Comparison of ENCODE assay signal across 8 mouse cellular contexts in genomic region chr11:106194155-106194541, GRCm38 (mm10). TPM values are rescaled to one million over a fixed set of nuclear protein-coding genes. Genes with fewer than 3 reads are reported as not detected.
A peak's percentile ranks its signal among the peaks of the same experiment; 100 is the strongest.
DNase-seq lines count a peak whose midpoint lies in the region; ATAC-seq and TF ChIP-seq lines count a peak whose summit lies in the region.

No protein-coding gene starts in this region.

- DNase-seq in spleen, adult 2 months (ENCODE audit: low read depth in 1 of 2, low spot score in 2 of 2), result no peak
- DNase-seq in spleen, adult 18-20 months, result no peak
- no peak for DNase-seq in cerebellum, postnatal 14 days
- DNase-seq in natural killer cell, adult 2 months (ENCODE audit: low spot score in 2 of 2), result no peak
- no peak for DNase-seq in frontal cortex, adult 2 months (ENCODE audit: extremely low spot score in 1 of 2, low spot score in 1 of 2)

- no peak for TF ChIP-seq POLR2A in spleen, adult 2 months (IDR thresholded peaks at IDR 0.05; ENCODE audit: low read depth, low read length)

- H3K27ac ChIP-seq in spleen, adult 2 months (ENCODE audit: insufficient read depth, low read length), result peak overlapping the region; percentile 90
- peak overlapping the region; percentile 86 for H3K27ac ChIP-seq in liver, embryonic 12.5 days

- H3K4me2 ChIP-seq in liver, embryonic 12.5 days, result peak overlapping the region; percentile 87

- 16% methylated on average over 3 of the region's 3 CpGs for WGBS in spleen, adult 2 months
- 32% methylated on average over 3 of the region's 3 CpGs for WGBS in liver, embryonic 12.5 days (ENCODE audit: insufficient replicate concordance)

- H3K27me3 ChIP-seq in erythroblast, embryonic 14.5 days (ENCODE audit: control insufficient read depth), result no peaks in the 10 kb centered on the region
- H3K27me3 ChIP-seq in spleen, adult 2 months (ENCODE audit: control insufficient read depth, insufficient read depth, low read length), result no peaks in the 10 kb centered on the region
- no peaks in the 10 kb centered on the region for H3K27me3 ChIP-seq in liver, embryonic 12.5 days (replicated peaks)

- peaks cover 30% of the 10 kb centered on the region for H3K36me3 ChIP-seq in erythroblast, embryonic 14.5 days (ENCODE audit: control insufficient read depth)
- H3K36me3 ChIP-seq in spleen, adult 2 months (ENCODE audit: control insufficient read depth, insufficient read depth, low read length), result no peaks in the 10 kb centered on the region
- H3K36me3 ChIP-seq in liver, embryonic 12.5 days, result peaks cover 33% of the 10 kb centered on the region

- no peaks in the 10 kb centered on the region for H3K9me3 ChIP-seq in erythroblast, embryonic 14.5 days (ENCODE audit: control insufficient read depth, low read length)
- no peaks in the 10 kb centered on the region for H3K9me3 ChIP-seq in liver, embryonic 12.5 days (replicated peaks)

- no peak for ATAC-seq in erythroblast, adult 5-6 weeks (replicated peaks; ENCODE audit: low FRiP score, poor library complexity, severe bottlenecking)
- no peak for ATAC-seq in liver, embryonic 12.5 days

- peaks cover 50% of the 10 kb centered on the region for H3K4me1 ChIP-seq in erythroblast, embryonic 14.5 days (ENCODE audit: control insufficient read depth)
- peaks cover 10% of the 10 kb centered on the region; the same call in 1 of the 2 replicates for H3K4me1 ChIP-seq in spleen, adult 2 months (ENCODE audit: control insufficient read depth, insufficient read depth, insufficient read length)
- H3K4me1 ChIP-seq in liver, embryonic 12.5 days, result peaks cover 50% of the 10 kb centered on the region

- peak overlapping the region; percentile 84 for H3K4me3 ChIP-seq in erythroblast, embryonic 14.5 days (replicated peaks)
- H3K4me3 ChIP-seq in spleen, adult 2 months (ENCODE audit: extremely low read depth, insufficient read depth, insufficient read length), result peak overlapping the region; percentile 68
- peak overlapping the region; percentile 70 for H3K4me3 ChIP-seq in liver, embryonic 12.5 days

- peak overlapping the region; percentile 79 for H3K9ac ChIP-seq in liver, embryonic 12.5 days

- TF ChIP-seq CTCF in spleen, adult 2 months (IDR thresholded peaks at IDR 0.05; ENCODE audit: extremely low read depth, insufficient read depth, insufficient read length, insufficient replicate concordance), result no peak

RNA-seq across cellular contexts. Expression of gene Strada, which starts 7.8 kb away (rescaled TPM):
- 2.6 and 3.1 TPM in 2 replicates for polyA plus RNA-seq in erythroblast, embryonic 14.5 days (2012)
- total RNA-seq in erythroblast, adult 5-6 weeks (2015; ENCODE audit: low replicate concordance), result 3.8 and 11.5 TPM in 2 replicates
- total RNA-seq in erythroblast, adult 5-6 weeks (2017; ENCODE audit: low replicate concordance), result 4.9 and 5.7 TPM in 2 replicates
- 32.6 and 36.7 TPM in 2 replicates for polyA plus RNA-seq in spleen, adult 2 months (2012; rRNA removed)
- polyA plus RNA-seq in liver, embryonic 12.5 days (2016; fragmentation: Nextera tagmentation; extraction: Ambion mirVana), result 12.2 and 12.6 TPM in 2 replicates
- 78.7 and 79.8 TPM in 2 replicates for polyA plus RNA-seq in frontal cortex, adult 2 months (2012; rRNA removed)

RNA-seq across cellular contexts. Expression of gene Ccdc47, which starts 22.0 kb away (rescaled TPM):
- polyA plus RNA-seq in erythroblast, embryonic 14.5 days (2012), result 0.17 and 0.20 TPM in 2 replicates
- 11.5 and 15.2 TPM in 2 replicates for total RNA-seq in erythroblast, adult 5-6 weeks (2015; ENCODE audit: low replicate concordance)
- 38.8 and 57.4 TPM in 2 replicates for total RNA-seq in erythroblast, adult 5-6 weeks (2017; ENCODE audit: low replicate concordance)
- polyA plus RNA-seq in spleen, adult 2 months (2012; rRNA removed), result 7.0 and 7.3 TPM in 2 replicates
- polyA plus RNA-seq in liver, embryonic 12.5 days (2016; fragmentation: Nextera tagmentation; extraction: Ambion mirVana), result 53.9 and 56.6 TPM in 2 replicates
- 73.6 and 86.2 TPM in 2 replicates for polyA plus RNA-seq in frontal cortex, adult 2 months (2012; rRNA removed)

RNA-seq across cellular contexts. Expression of gene Ddx42, which starts 22.6 kb away (rescaled TPM):
- 1.4 and 1.5 TPM in 2 replicates for polyA plus RNA-seq in erythroblast, embryonic 14.5 days (2012)
- 13.4 and 14.6 TPM in 2 replicates for total RNA-seq in erythroblast, adult 5-6 weeks (2015; ENCODE audit: low replicate concordance)
- 18.8 and 35.8 TPM in 2 replicates for total RNA-seq in erythroblast, adult 5-6 weeks (2017; ENCODE audit: low replicate concordance)
- 7.1 and 7.4 TPM in 2 replicates for polyA plus RNA-seq in spleen, adult 2 months (2012; rRNA removed)
- 42.3 and 42.6 TPM in 2 replicates for polyA plus RNA-seq in liver, embryonic 12.5 days (2016; fragmentation: Nextera tagmentation; extraction: Ambion mirVana)
- polyA plus RNA-seq in frontal cortex, adult 2 months (2012; rRNA removed), result 44.5 and 49.9 TPM in 2 replicates

RNA-seq across cellular contexts. Expression of gene Limd2, which starts 33.5 kb away (rescaled TPM):
- 0.93 and 0.94 TPM in 2 replicates for polyA plus RNA-seq in erythroblast, embryonic 14.5 days (2012)
- 43.2 and 53.5 TPM in 2 replicates for total RNA-seq in erythroblast, adult 5-6 weeks (2015; ENCODE audit: low replicate concordance)
- 7.4 and 14.3 TPM in 2 replicates for total RNA-seq in erythroblast, adult 5-6 weeks (2017; ENCODE audit: low replicate concordance)
- 305 and 309 TPM in 2 replicates for polyA plus RNA-seq in spleen, adult 2 months (2012; rRNA removed)
- 109 and 112 TPM in 2 replicates for polyA plus RNA-seq in liver, embryonic 12.5 days (2016; fragmentation: Nextera tagmentation; extraction: Ambion mirVana)
- 154 and 168 TPM in 2 replicates for polyA plus RNA-seq in frontal cortex, adult 2 months (2012; rRNA removed)

RNA-seq across cellular contexts. Expression of gene Gm10840, which starts 33.5 kb away (rescaled TPM):
- not detected in 2 replicates for polyA plus RNA-seq in erythroblast, embryonic 14.5 days (2012)
- total RNA-seq in erythroblast, adult 5-6 weeks (2015; ENCODE audit: low replicate concordance), result not detected in 2 replicates
- total RNA-seq in erythroblast, adult 5-6 weeks (2017; ENCODE audit: low replicate concordance), result not detected in 2 replicates
- polyA plus RNA-seq in spleen, adult 2 months (2012; rRNA removed), result 0.72 TPM in 1 of 2 replicates, not detected in the other
- polyA plus RNA-seq in liver, embryonic 12.5 days (2016; fragmentation: Nextera tagmentation; extraction: Ambion mirVana), result not detected in 2 replicates
- not detected in 2 replicates for polyA plus RNA-seq in frontal cortex, adult 2 months (2012; rRNA removed)
